In genomic region chr2:74490186-74490585, GRCm38 (mm10) we compare ENCODE assay signal across 17 mouse cellular contexts.
"Had no signal": no experiment of that assay in that cellular context is flagged by ENCODE, and none has a peak within 500 bp of the region (broad histone marks: within the 10 kb centered on the region; RNA-seq: fewer than 3 reads in every experiment).

No protein-coding gene starts in this region.

- H3K9ac ChIP-seq: kidney, embryonic 15.5 days; liver, embryonic 13.5 days; midbrain, embryonic 13.5 days; stomach, embryonic 15.5 days had no signal

- ATAC-seq: intestine, embryonic 16.5 days; midbrain, embryonic 13.5 days; midbrain, embryonic 16.5 days had no signal

- DNase-seq: kidney, adult 18-20 months; kidney, postnatal 10 days; kidney, postnatal 36 days; layer of hippocampus, postnatal 36 days; liver, embryonic 13.5 days; lung, adult 2 months; right cerebral cortex, adult 18-20 months; right cerebral cortex, postnatal 14 days; spleen, adult 18-20 months; thymus, postnatal 25 days had no signal

- H3K4me2 ChIP-seq: kidney, embryonic 15.5 days; liver, embryonic 13.5 days; midbrain, embryonic 13.5 days; stomach, embryonic 15.5 days had no signal

- H3K36me3 ChIP-seq: kidney, embryonic 15.5 days; liver, embryonic 13.5 days; midbrain, embryonic 13.5 days; stomach, embryonic 15.5 days had no signal

- H3K27ac ChIP-seq: kidney, embryonic 15.5 days; left cerebral cortex, adult 2 months; liver, embryonic 13.5 days; macrophage; midbrain, embryonic 13.5 days; stomach, embryonic 15.5 days had no signal

- H3K4me1 ChIP-seq: liver, embryonic 13.5 days; stomach, embryonic 15.5 days had no signal

- H3K4me3 ChIP-seq: kidney, embryonic 15.5 days; left cerebral cortex, adult 2 months; liver, embryonic 13.5 days; midbrain, embryonic 13.5 days; stomach, embryonic 15.5 days had no signal

- H3K9me3 ChIP-seq: kidney, embryonic 15.5 days; liver, embryonic 13.5 days; midbrain, embryonic 13.5 days; stomach, embryonic 15.5 days had no signal

- H3K27me3 ChIP-seq: kidney, embryonic 15.5 days; liver, embryonic 13.5 days; midbrain, embryonic 13.5 days; stomach, embryonic 15.5 days had no signal
